Mouse (Mus musculus) yolk sac, embryonic 10.5 days (tissue): ENCODE measurements around the gene Pnmal1.
"Not testable (repeated sequence)": the region's sequence is repeated elsewhere in the genome, so short reads cannot be mapped to it uniquely, and the experiment has no call there.

Experiments
- DNase-seq: peaks from one replicate; pipeline ENCODE4 v3.0.0-alpha.2; 2017; ENCODE audit warnings: low spot score

Gene Pnmal1

DNA sequence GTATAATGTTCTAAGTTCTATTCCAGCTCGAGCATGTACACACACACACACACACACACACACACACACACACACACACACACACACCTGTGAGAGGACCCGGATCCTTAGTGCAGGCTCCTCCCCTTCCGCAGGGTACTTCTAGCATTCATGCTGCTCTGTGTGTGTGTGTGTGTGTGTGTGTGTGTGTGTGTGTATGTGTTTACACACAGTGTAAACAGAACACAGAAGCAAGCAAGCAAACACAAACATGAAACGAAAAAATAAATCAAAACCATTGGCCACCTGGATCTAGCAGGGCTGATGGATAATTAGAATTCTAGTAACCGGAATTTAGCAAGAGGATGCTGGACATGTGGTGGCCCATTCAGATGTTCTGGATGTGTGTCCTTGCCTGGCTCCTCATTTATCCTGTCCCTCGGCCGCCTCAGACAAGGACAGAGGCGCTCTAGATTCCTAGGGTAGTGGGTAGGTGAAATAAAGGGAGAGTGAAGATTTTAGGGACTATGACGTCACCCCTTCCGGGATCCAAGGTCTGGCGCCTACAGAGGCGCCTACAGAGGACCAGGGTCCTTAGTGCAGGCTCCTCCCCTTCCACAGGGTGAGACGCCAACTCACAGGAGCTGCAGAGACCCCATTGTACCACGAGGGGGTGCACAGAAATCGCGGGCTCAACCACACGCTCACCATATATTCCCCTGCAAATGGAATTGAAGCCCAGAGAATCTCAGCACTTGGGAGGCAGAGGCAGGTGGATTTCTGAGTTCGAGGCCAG is 8.4 kb upstream of the Pnmal1 start:
- peak; percentile 69 for DNase-seq

DNA sequence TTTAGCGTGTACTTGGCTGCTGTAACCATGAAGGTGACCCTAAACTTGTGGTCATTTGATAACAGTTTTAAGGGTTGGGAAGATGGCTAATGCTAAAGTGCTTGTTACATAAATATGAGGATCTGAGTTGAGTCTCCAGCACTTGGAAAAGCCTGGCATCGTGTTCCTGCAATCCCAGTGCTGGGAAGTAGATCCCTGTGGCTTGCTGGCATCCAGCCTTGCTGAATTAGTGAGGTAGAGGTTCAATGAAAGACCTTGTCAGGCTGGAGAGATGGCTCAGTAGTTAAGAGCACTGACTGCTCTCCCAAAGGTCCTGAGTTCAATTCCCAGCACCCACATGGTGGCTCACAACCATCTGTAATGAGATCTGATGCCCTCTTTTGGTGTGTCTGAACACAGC is 5.7 kb upstream of the Pnmal1 start:
- not testable (repeated sequence) for DNase-seq

DNA sequence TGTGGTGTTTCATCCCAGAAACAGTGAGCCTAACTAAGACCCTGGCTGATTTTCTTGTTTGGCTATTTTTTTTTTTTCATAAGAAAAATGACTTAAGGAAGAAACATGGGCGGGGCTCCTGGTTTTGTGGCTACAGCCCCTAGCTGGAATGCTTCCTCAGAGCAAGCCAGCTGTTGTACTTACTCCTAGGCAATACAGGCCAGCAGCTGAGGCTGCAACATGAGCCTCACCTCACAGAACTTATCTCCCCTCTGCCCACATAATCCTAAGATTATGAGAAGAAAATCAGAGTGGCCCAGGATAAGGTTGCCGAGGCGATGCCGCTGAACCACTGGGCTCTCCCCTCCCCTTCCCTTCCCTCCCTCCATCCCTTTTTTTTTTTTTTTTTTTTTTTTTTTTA is 3.8 kb upstream of the Pnmal1 start:
- no peak for DNase-seq

DNA sequence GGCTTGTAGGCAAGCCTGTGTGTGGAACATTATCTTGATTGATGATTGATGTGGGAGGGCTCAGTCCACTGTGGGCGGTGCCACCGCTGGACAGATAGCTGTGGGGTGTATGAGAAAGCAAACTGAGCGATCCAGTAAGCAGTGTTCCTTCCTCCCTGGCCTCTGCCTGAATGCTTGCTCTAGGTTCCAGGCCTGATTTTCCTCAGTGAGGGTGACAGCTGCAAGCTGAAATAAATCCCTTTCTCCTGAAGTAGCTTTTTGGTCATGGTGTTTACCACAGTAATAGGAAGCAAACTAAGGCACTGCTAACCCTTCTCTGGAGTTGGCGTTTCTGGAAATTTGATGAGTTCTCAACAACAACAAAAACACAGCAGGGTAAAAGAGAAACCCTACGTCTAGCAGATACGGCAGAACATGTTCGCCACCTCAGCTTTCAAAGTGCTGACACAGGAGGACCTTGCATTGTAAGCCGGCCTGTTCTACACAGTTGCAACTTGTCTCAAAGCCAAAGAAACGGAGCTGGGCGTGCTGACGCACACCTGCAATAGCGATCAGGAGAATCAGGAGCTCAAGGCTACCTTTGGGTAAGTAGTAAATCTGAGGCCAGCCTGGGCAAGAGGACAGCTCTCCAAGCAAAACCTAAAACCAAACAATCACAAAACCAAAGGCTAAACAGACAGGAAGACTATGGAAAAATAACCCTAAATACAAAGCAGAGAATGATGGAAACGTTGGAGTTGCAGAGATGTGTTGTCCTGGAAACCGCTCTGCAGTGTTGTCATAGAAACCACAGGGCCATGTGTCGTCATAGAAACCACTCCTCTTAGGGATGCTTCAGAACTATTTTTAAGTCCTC is 2.8 kb upstream of the Pnmal1 start:
- DNase-seq, result no peak

DNA sequence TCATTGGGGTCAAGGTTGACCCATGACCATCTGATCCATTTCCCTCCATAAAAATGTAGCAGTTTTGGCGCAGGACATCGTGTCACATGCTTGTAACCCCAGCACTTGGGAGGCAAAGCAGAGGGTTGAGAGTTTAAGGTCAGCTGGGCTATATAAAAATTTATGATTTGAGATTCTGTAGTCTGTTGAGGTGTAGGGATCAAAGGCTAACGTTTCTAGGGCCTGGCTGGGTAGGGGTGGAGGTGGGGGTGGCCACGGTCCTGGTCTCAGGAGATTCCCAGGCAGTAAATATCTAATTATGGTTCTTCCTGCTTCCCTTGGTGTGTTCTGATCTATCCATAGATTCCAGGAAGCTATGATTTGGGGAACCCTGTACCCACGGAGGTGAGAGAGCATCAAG is 2.2 kb downstream of the Pnmal1 start:
- no peak for DNase-seq

DNA sequence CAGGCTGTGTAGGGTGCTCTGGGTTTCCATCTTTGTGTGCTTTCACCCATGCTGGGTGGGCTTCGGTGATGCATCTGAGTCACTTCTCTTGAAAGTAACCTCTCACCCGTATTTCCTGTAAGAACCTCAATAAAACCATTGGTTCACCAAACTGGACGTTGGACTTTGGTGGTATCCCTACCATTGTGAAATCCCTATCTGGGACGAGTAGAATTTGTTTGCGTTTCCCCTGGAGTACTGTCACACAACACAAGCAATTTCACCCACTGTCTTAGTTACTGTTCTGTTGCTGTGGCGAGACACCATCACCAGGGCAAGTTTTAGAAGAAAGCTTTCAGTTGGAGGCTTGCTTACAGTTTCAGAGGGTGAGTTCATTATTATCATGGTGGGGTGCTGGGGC is 8.9 kb downstream of the Pnmal1 start:
- peak; percentile 48 for DNase-seq

DNA sequence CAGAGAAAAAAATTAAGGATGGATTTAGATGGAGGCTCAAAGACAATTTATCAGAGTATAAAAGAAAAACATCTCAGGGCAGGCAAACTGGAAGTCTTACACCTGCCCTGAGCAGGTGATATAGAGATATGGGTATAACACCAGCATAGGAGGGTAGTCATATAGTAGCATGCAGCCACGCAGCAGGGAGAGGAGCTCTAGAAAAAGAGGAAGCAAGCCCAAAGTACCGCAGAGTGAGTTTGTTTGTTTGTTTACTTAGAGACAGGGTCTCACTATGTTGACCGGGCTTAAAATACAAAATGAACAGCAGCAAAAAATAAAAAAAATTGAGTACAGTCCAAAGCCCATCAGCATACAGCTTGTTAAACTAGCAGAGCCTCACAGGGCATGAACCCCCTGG is 11.7 kb downstream of the Pnmal1 start:
- no peak for DNase-seq

DNA sequence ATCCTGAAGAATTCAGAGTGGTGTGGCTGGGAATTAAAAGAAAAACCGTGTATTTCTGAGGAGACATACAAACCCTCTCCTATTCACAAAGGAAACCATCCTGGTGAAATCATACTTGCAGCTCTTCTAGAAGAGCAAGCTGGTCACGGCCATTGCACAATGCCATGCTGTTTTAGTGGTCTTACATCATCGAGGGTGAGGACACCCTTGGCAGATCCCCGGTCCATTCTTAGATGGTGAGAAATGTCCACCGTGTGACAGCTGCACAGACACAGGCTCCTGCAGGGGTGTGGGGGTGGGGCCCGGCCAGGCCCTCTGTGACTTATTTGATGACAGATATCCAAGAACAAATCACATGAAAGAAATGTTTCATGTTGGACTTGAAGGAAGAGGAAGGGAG is 14.5 kb downstream of the Pnmal1 start:
- no peak for DNase-seq

DNA sequence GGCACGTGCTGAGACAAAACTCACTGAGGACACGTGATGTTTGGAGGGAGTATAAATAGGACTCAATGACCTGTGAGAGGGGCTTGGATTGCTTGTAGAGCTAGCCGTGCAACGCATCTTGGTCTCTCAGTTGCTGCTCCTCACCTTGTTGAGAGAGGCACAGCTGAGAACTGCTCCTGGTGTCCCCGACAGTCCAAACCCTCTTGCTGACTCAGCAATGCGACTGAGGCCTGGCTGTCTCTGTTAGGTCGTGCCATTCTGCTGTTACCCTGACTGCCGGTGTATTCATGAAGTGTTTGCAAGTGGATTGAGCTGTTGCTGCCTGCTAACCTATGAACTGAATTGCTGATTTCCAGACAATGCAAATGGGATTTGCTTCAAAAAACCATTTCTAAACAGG is 16.8 kb downstream of the Pnmal1 start:
- DNase-seq, result no peak

DNA sequence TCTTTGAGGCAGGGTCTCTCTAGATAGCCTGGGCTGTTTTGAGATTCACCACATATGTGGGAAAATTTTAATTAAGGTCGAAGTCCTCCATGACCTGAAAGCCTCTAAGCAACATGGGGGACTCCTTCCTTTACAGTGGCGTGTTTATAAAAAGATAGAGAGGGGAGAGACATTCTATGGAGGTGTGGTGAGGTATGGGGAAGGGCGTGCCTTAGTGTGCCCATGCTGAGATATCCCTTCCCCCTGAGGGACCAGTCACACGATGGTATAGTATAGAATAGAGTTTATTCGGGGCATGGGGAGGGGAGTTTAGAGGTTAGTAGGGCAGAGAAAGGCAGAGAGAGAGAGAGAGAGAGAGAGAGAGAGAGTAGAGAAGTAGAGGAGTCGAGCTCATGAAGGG is 18.7 kb downstream of the Pnmal1 start:
- DNase-seq, result no peak

DNA sequence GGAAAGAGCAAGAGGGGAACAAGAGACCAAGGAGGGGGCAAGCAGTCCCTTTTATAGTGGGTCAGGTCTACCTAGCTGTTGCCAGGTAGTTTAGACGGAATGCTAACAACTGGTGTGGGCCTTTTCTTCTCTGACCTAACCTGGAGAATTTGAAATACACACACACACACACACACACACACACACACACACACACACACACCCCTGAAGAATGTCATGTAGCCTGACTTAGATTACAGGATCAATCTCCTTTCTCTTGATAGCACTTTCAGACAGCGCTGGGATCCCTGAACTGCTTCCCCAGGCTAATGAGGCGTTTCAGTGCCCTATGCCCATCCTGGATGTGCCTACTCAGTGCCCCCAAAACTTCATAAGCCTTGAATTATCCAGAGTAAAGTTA is 19.1 kb downstream of the Pnmal1 start:
- no peak for DNase-seq

DNA sequence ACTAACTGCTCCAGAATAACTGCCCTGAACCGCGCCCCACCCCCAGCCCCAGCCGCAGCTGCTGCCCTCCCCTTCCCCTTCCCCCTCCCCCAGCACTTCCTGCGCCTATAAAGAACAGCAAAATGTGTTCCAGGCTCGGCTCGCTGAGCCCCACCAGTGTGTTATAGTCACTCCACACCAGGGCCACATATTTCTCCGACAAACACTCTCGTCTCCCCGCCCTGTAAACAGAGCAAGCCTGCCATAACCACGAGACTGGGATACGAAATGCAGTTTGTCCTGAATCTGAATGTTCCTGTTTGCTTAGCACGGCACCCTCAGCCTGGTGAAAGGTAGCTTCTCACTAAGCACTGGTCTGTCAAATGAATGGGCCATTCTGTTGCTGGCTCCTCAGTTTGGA is 20.9 kb downstream of the Pnmal1 start:
- DNase-seq, result peak; percentile 63

DNA sequence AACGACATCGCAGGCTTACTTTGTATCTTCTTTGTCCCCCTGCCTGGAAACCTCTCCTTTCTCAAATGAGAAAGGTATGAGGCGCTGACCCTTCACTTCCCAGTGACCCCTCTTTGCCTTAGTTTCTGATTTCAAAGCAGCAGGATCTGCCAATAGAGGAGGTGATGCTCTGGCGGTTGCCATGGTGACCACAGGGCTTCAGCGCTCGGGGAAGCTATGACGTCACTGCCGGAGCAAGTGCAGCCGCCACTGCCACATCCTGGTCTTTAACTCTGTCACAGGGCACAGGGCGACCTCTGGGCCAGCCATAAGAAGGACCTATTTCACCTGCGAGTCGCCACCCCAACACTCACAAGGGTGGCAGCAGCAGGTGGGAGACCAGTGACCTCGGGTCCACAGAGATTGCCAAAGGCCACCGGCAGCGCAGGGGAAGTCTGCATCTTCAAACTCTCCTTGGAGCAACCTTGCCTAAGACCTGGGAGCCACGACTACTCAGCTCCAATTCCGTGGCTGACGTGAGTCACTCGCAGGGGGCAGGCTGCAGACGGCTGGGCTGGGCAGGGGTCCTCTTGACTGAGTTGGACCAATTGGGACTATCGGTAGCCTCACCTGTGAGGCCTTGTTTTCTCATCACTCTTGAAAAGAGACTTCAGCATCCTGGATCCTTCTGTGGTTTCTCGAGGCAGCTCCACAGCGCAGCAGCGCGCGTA is 23.5 kb downstream of the Pnmal1 start, which contains the start of gene Gm42372:
Gm42372 (plus strand) TSS at position 228 of the 710 bp plus-strand sequence.
- peak; percentile 49 for DNase-seq

DNA sequence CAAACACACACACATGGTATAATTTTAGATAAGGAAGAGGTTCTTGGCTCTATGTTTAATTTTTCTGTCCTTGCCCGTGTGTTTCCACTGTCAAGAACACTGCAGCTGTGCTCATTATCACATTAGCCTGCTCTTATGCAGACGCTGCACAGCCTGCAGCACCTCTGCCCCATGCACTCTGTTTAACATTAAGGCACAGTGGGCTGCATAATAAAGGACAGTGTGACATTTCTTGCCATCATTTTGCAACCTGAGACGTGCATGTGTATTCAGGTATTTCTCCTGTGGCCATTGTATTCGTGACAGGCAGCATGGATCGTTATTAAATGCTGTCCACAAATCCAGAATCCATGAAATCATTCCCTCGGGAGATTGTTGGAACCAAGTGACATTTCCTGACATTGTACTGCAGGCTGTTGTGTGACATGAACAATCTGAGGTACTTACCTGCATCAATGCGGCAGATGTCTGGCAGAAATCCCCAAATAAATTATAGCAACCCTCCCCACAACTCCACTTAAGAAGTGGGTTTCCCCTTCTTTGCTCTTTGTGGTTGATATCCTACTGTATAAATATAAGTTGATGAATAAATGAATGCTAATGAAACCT is 28.2 kb downstream of the Pnmal1 start:
- DNase-seq, result no peak

DNA sequence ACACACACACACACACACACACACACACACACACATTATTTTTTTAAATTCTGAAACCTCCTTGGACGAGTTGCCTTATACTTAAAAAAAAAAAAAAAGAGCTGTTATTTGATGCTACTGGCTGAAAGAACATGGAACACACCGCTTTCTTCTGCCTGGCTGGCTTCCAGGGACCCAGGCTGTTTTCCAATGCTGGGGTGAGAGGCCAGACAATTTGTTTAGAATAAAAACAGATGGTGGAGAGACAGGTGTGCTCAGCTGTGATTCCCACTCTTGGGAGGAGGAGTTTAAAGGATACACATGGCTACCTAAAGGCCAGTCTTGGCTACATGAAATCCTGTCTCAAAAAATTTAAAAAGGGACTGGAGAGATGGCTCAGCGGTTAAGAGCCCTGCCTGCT is 28.9 kb downstream of the Pnmal1 start:
- DNase-seq, result no peak

DNA sequence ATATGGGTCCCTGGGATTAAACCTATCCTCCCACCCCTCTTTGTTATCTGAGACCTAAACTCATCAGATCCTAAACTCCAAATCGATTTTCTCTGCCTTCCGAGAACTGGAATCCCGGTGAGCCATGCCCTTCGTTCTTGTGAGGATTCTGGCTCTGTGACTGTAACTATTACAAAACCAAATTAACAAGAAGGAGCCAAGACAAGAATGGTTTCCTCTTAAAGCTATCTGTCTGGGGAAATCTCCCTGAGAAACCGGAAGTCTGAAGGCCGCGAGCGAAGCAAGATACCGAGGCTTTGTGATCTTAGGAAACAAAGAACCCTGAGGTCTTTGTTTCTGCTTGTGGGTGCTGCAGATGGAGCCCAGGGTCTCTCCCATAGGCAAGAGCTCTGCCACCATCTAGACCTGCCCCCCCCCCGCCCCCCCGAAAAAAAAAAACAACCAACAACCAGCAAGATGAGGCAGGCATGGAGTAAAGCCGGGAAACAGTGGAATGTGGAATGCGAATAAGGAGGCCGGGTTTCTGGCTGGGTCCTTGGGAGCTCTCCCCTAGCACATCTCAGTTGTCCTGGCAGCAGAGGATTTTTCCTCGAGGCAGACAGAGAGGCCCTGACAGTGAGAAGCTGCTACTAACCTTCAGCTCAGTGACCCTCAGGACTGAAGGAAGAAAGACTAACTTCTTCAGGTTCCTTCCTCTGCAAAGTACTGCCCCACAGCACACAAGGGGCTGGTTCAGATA is 30.7 kb downstream of the Pnmal1 start:
- DNase-seq, result no peak

DNA sequence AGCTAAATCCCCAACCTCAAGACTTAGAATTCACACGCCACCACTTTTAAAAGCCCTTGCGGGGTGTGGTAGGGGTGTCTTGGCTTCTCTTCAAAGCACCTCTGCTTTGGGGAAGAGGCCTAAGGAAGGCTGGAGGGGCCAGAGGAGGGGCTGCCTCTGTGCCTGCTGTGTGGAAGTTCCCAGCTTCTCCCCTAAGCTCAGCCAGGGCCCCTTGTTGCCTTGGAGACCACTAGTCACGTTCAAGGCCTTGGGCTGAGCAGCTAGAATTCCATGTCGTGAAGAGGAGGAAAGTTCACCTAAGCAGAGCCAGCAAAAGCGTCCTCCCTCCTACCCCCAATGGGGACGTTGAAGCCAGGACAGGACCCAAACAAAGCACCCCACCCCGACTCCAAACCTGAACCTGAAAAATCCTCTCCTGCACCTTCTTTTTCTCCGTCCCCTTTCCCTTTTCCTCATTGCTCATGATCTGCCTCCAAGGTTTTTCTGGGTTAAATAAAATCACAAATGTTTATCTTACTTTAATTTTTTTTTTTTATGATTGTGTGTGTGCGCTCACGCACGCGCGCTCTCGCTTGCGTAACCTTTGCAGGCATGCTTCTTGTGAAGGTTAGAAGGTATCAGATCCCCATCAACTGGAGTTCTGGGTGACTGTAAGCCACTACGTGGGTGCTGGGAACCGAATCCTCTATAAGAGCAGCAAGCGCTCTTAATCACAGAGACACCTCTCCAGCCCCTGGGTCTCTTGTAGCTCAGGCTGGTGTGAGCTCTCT is 32.4 kb downstream of the Pnmal1 start:
- DNase-seq, result peak; percentile 62

DNA sequence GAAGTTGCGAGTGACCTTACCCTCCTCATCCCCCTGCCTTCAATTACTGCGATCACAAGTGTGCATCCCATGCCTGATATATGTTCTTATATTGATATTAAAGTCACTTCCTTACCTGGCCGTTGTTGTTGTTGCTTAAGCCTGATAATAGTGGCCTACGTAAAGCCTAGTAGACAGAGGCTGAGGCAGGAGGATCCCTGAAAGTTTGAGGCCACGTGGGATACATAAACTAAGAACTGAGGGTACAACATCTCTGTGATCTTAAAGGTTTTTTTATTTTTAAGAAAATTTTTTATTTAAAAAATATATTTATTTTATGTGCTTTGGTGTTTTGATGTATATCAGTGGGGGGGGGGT is 33.0 kb downstream of the Pnmal1 start, which contains the start of gene Ccdc8:
Ccdc8 (plus strand) TSS at position 258 of the 357 bp plus-strand sequence.
- no peak for DNase-seq

DNA sequence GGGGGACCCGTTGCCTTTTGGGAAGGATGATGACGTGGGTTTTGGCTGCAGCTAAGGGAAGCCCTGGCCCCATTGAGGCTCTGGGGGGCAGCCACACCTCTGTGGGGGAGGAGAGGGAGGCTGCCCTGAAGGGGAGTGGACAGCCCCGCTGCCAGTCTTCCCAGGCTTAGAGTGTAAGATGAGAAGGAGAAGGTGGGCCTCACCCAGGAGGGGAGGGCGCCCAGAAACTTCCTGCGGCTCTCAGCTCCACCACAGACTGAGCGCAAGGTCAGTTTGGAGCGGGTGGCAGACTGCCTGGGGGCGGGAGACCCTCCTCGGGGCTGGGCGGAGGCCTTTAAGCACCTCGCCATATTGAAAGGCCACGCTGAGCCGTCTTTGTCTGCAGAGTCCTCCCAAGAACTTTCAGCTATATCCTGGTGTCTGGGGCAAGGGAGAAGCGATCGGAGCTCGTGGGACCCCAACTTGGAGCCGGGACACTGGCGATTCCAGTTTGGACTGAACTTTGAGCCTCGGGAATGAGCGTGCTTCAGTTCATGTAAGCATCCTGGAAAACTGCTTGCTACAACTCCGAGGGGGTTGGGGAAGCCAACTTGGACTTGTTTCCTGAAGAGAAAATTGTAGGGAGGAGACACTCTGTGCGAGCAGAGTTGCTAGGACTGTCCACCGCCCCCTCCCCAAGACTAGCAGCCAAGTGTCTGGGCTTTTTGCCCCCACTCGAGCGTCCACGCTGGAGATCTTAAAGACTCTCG is 34.3 kb downstream of the Pnmal1 start:
- DNase-seq, result peak; percentile 86

DNA sequence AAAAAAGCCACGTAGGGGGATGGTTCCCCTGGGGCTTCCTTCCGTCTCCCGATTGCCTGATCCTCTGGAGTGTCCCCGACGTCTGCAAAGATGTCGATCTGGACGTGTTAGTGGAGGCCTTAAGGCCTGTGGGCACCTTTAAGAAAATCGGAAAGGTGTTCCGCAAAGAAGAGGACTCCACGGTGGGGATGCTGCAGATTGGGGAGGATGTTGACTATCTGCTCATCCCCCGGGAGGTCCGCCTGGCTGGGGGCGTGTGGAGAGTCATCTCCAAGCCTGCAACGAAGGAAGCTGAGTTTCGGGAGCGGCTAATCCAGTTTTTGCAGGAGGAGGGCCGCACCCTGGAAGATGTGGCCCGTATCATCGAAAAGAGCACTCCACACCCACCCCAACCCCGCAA is 34.9 kb downstream of the Pnmal1 start:
- no peak for DNase-seq
